Mouse (Mus musculus) MEL (cell line): ENCODE measurements around the gene Ccdc85a. TPM values are rescaled to one million over a fixed set of nuclear protein-coding genes. Genes with fewer than 3 reads are reported as not detected.

Source experiments
- DNase-seq: peaks from one replicate; pipeline ENCODE4 v3.0.0; 2011; ENCODE audit warnings: low read depth, low spot score
- H3K27ac ChIP-seq: 2 replicates; pipeline ENCODE4 v1.5.1; 2012; ENCODE audit warnings: low read depth, mild to moderate bottlenecking, control low read depth, low read length, moderate library complexity; ENCODE audit not compliant: control insufficient read depth
- H3K27me3 ChIP-seq, 2 experiments: fragments of 150-350 bp in 1 of 2; sonication (generic) in 1 of 2; 2 replicates each; pipeline ENCODE4 v1.6.1; 2012; ENCODE audit warnings: low read length in 2 of 2, mild to moderate bottlenecking in 2 of 2, improper control_type of control experiment in 1 of 2, moderate library complexity in 1 of 2; ENCODE audit not compliant: insufficient read depth in 2 of 2, control insufficient read depth in 1 of 2
- H3K36me3 ChIP-seq, 2 experiments: 2 replicates each; pipeline ENCODE4 v1.6.1; 2012 to 2014; ENCODE audit warnings: low read length in 2 of 2, improper control_type of control experiment in 1 of 2, inconsistent platforms in 1 of 2, mild to moderate bottlenecking in 1 of 2; ENCODE audit not compliant: insufficient read depth in 2 of 2, control insufficient read depth in 1 of 2
- H3K4me1 ChIP-seq, 2 experiments: fragments of 150-350 bp in 1 of 2; sonication (generic) in 1 of 2; 2 replicates each; pipeline ENCODE4 v1.6.1; 2012; ENCODE audit warnings: low read length in 2 of 2, improper control_type of control experiment in 1 of 2, mild to moderate bottlenecking in 1 of 2; ENCODE audit not compliant: insufficient read depth in 2 of 2, control insufficient read depth in 1 of 2
- H3K4me3 ChIP-seq, 2 experiments: fragments of 150-350 bp in 1 of 2; sonication (generic) in 1 of 2; 2 replicates each; pipeline ENCODE4 v1.5.1; 2012; ENCODE audit warnings: low read depth in 2 of 2, low read length in 2 of 2, mild to moderate bottlenecking in 2 of 2, moderate library complexity in 2 of 2, control low read depth in 1 of 2, improper control_type of control experiment in 1 of 2; ENCODE audit not compliant: control insufficient read depth in 1 of 2, insufficient read depth in 1 of 2
- H3K79me2 ChIP-seq: 2 replicates; pipeline ENCODE4 v1.6.1; 2012; ENCODE audit warnings: mild to moderate bottlenecking, low read length, moderate library complexity; ENCODE audit not compliant: control insufficient read depth, poor library complexity, insufficient read depth
- H3K9ac ChIP-seq: 2 replicates; pipeline ENCODE4 v1.6.1; 2012; ENCODE audit warnings: low read depth, mild to moderate bottlenecking, control low read depth, low read length, moderate library complexity; ENCODE audit not compliant: control insufficient read depth, poor library complexity, severe bottlenecking
- H3K9me3 ChIP-seq: fragments of 150-350 bp; sonication (generic); replicated peaks from 2 replicates; pipeline ENCODE4 v1.6.1; 2012; ENCODE audit warnings: mild to moderate bottlenecking, low read length, improper control_type of control experiment, moderate library complexity; ENCODE audit not compliant: insufficient read depth
- BHLHE40 ChIP-seq: IDR thresholded peaks from 2 replicates; pipeline ENCODE4 v1.6.1; 2012; ENCODE audit warnings: low read depth, mild to moderate bottlenecking, inconsistent platforms, low read length, improper control_type of control experiment, borderline replicate concordance
- CHD1 ChIP-seq: IDR thresholded peaks from 2 replicates; pipeline ENCODE4 v1.6.1; 2012; ENCODE audit warnings: low read depth, mild to moderate bottlenecking, inconsistent platforms, low read length, improper control_type of control experiment
- ELF1 ChIP-seq: IDR thresholded peaks from 2 replicates; pipeline ENCODE4 v1.6.1; 2014; ENCODE audit warnings: low read depth, mild to moderate bottlenecking, inconsistent platforms, low read length, improper control_type of control experiment, moderate library complexity
- EP300 ChIP-seq, 2 experiments: IDR thresholded peaks; 2 replicates each; pipeline ENCODE4 v1.6.1; 2011; ENCODE audit warnings: improper control_type of control experiment in 2 of 2, low read length in 2 of 2, low read depth in 1 of 2, mild to moderate bottlenecking in 1 of 2
- GABPA ChIP-seq: IDR thresholded peaks from 2 replicates; pipeline ENCODE4 v1.6.1; 2012; ENCODE audit warnings: low read depth, mild to moderate bottlenecking, inconsistent platforms, low read length, improper control_type of control experiment, moderate library complexity
- GATA1 ChIP-seq: IDR thresholded peaks from 2 replicates; pipeline ENCODE4 v1.6.1; 2011; ENCODE audit warnings: low read depth, low read length, improper control_type of control experiment
- HCFC1 ChIP-seq: IDR thresholded peaks from 2 replicates; pipeline ENCODE4 v1.6.1; 2012; ENCODE audit warnings: low read depth, mild to moderate bottlenecking, inconsistent platforms, low read length, improper control_type of control experiment, moderate library complexity
- JUND ChIP-seq: IDR thresholded peaks from 2 replicates; pipeline ENCODE4 v1.6.1; 2011; ENCODE audit warnings: low read depth, mild to moderate bottlenecking, improper control_type of control experiment, low read length
- KAT2A ChIP-seq: conservative IDR thresholded peaks from 2 replicates; pipeline ENCODE4 v1.6.1; 2012; ENCODE audit warnings: low read depth, low read length, improper control_type of control experiment, inconsistent platforms
- MAFK ChIP-seq: IDR thresholded peaks from 2 replicates; pipeline ENCODE4 v1.6.1; 2011; ENCODE audit warnings: low read depth, mild to moderate bottlenecking, low read length, improper control_type of control experiment, borderline replicate concordance
- MAX ChIP-seq: IDR thresholded peaks from 2 replicates; pipeline ENCODE4 v1.6.1; 2011; ENCODE audit warnings: low read length, improper control_type of control experiment
- MEF2A ChIP-seq: IDR thresholded peaks from 2 replicates; pipeline ENCODE4 v1.6.1; 2014; ENCODE audit warnings: low read depth, mild to moderate bottlenecking, inconsistent platforms, low read length, improper control_type of control experiment; ENCODE audit not compliant: poor library complexity, insufficient replicate concordance, severe bottlenecking; ENCODE audit errors: extremely low read depth
- POLR2A ChIP-seq, 2 experiments: IDR thresholded peaks; 2 replicates each; pipeline ENCODE4 v1.6.1; 2011 to 2012; ENCODE audit warnings: low read length in 2 of 2, mild to moderate bottlenecking in 2 of 2, control low read depth in 1 of 2, improper control_type of control experiment in 1 of 2, low read depth in 1 of 2, moderate library complexity in 1 of 2; ENCODE audit not compliant: control insufficient read depth in 1 of 2, insufficient read depth in 1 of 2, poor library complexity in 1 of 2
- RAD21 ChIP-seq: IDR thresholded peaks from 2 replicates; pipeline ENCODE4 v1.6.1; 2011; ENCODE audit warnings: mild to moderate bottlenecking, low read depth, low read length, improper control_type of control experiment
- SIN3A ChIP-seq: IDR thresholded peaks from 2 replicates; pipeline ENCODE4 v1.6.1; 2012; ENCODE audit warnings: low read length, improper control_type of control experiment, inconsistent platforms
- TAL1 ChIP-seq: IDR thresholded peaks from 2 replicates; pipeline ENCODE4 v1.6.1; 2012; ENCODE audit warnings: mild to moderate bottlenecking, inconsistent platforms, low read length, moderate library complexity, mixed read lengths
- TCF12 ChIP-seq: IDR thresholded peaks from 2 replicates; pipeline ENCODE4 v1.6.1; 2014; ENCODE audit warnings: low read depth, mild to moderate bottlenecking, inconsistent platforms, low read length, improper control_type of control experiment, moderate library complexity
- UBTF ChIP-seq: IDR thresholded peaks from 2 replicates; pipeline ENCODE4 v1.6.1; 2012; ENCODE audit warnings: low read depth, mild to moderate bottlenecking, inconsistent platforms, low read length, improper control_type of control experiment, moderate library complexity, borderline replicate concordance; ENCODE audit not compliant: insufficient read depth
- USF1 ChIP-seq: IDR thresholded peaks from 2 replicates; pipeline ENCODE4 v1.6.1; 2014; ENCODE audit warnings: low read depth, mild to moderate bottlenecking, inconsistent platforms, low read length, improper control_type of control experiment, moderate library complexity
- USF2 ChIP-seq, 2 experiments: IDR thresholded peaks; 2 replicates each; pipeline ENCODE4 v1.6.1; 2011 to 2012; ENCODE audit warnings: improper control_type of control experiment in 2 of 2, low read length in 2 of 2, borderline replicate concordance in 1 of 2, inconsistent platforms in 1 of 2, low read depth in 1 of 2, mild to moderate bottlenecking in 1 of 2; ENCODE audit not compliant: insufficient read depth in 1 of 2
- ZMIZ1 ChIP-seq: IDR thresholded peaks from 2 replicates; pipeline ENCODE4 v1.6.1; 2012; ENCODE audit warnings: low read depth, mild to moderate bottlenecking, inconsistent platforms, low read length, improper control_type of control experiment, moderate library complexity
- polyA plus RNA-seq, 2 experiments: library from polyadenylated mRNA; stranded (reverse) in 1 of 2; unstranded in 1 of 2; fragments of >175 nt in 1 of 2; fragments of >200 nt in 1 of 2; gene quantifications; 2 replicates each; pipeline versions ENCODE4 v1.2.1 to v1.2.4; 2012; ENCODE audit warnings: low replicate concordance in 2 of 2, low read depth in 1 of 2; ENCODE audit not compliant: insufficient read length in 2 of 2, insufficient read depth in 1 of 2, missing spikeins in 1 of 2
- total RNA-seq: library from RNA; depleted of rRNA; stranded (reverse); fragments of 300-350 nt; gene quantifications from 2 replicates; pipeline ENCODE4 v1.2.3, GENCODE M21; 2012

The Ccdc85a gene
- total and polyA plus RNA-seq, 3 experiments = not detected

GRCm38 (mm10) chr11:28484083-28484729 lies 99.9 kb downstream of the Ccdc85a start:
- Histone ChIP-seq H3K27ac (no peak overlapping the region), H3K4me3 (no peak overlapping the region)

GRCm38 (mm10) chr11:28477088-28477487 lies 107.0 kb downstream of the Ccdc85a start:
- no peaks in the 10 kb centered on the region for H3K27me3 ChIP-seq
- H3K79me2 ChIP-seq = no peaks in the 10 kb centered on the region
- H3K4me3 ChIP-seq = no peak overlapping the region
- H3K27ac ChIP-seq = no peak overlapping the region
- DNase-seq = no peak
- H3K9ac ChIP-seq = no peak overlapping the region
- no peaks in the 10 kb centered on the region for H3K4me1 ChIP-seq
- no peaks in the 10 kb centered on the region for H3K9me3 ChIP-seq
- TF ChIP-seq SIN3A (no peak), MAX (no peak), EP300 (IDR thresholded peaks at IDR 0.05; ENCODE audit: low read depth in 1 of 2, low read length in 2 of 2) (no peak), ELF1 (no peak), KAT2A (no peak), GATA1 (no peak)
- TF ChIP-seq, all 39 proteins: peak for 0
- H3K36me3 ChIP-seq = no peaks in the 10 kb centered on the region

More at GRCm38 (mm10) chr11:28484083-28484729, 99.9 kb downstream of the Ccdc85a start:
- TF ChIP-seq RAD21 = no peak
- no peak for TF ChIP-seq HCFC1
- TF ChIP-seq TCF12 = no peak
- TF ChIP-seq BHLHE40 = no peak
- TF ChIP-seq POLR2A (IDR thresholded peaks at IDR 0.05; ENCODE audit: control insufficient read depth in 1 of 2, insufficient read depth in 1 of 2, low read depth in 1 of 2, low read length in 2 of 2, poor library complexity in 1 of 2) = no peak
- TF ChIP-seq TAL1 = no peak
- no peak for TF ChIP-seq JUND
- TF ChIP-seq MEF2A = no peak
- no peak for TF ChIP-seq USF2 (IDR thresholded peaks at IDR 0.05; ENCODE audit: borderline replicate concordance in 1 of 2, insufficient read depth in 1 of 2, low read depth in 1 of 2, low read length in 2 of 2)
- TF ChIP-seq ZMIZ1 = no peak
- TF ChIP-seq CHD1 = no peak
- no peak for TF ChIP-seq GATA1
- no peak for TF ChIP-seq MAFK
- TF ChIP-seq USF1 = no peak
- no peak for TF ChIP-seq GABPA
- TF ChIP-seq UBTF = no peak
- TF ChIP-seq, all 39 proteins: peak for 0
- H3K27me3 ChIP-seq = no peaks in the 10 kb centered on the region
- H3K79me2 ChIP-seq = no peaks in the 10 kb centered on the region
- no peaks in the 10 kb centered on the region for H3K4me1 ChIP-seq
- H3K9me3 ChIP-seq = no peaks in the 10 kb centered on the region
- H3K9ac ChIP-seq = no peak overlapping the region
- DNase-seq = no peak
- no peaks in the 10 kb centered on the region for H3K36me3 ChIP-seq
